Mouse (Mus musculus): ENCODE measurements around the gene Trpv4. TPM values are rescaled to one million over a fixed set of nuclear protein-coding genes. Genes with fewer than 3 reads are reported as not detected.

Gene Trpv4
- total RNA-seq, 2 experiments from 2014 or later = 5.0 to 6.4 TPM

DNA sequence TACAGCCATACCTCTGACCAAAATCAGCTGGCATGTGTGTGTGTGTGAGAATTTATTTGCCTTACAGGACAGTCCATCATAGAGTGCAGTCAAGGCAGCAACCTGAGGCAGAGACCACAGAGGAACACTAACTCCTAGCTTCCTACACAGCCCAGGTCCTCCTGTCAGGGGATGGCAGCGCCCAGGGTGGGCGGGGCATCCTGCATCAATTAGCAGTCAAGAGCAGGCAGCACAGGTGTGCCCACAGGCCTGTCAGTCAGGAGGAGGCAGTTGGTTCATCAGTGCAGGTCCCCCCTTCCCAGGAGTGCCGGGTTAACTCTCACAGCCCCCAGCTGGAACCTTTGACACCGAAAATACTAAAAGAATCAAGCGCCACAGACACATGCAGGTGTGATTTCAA, 10.8 kb upstream of the Trpv4 start:
- no peak for DNase-seq

DNA sequence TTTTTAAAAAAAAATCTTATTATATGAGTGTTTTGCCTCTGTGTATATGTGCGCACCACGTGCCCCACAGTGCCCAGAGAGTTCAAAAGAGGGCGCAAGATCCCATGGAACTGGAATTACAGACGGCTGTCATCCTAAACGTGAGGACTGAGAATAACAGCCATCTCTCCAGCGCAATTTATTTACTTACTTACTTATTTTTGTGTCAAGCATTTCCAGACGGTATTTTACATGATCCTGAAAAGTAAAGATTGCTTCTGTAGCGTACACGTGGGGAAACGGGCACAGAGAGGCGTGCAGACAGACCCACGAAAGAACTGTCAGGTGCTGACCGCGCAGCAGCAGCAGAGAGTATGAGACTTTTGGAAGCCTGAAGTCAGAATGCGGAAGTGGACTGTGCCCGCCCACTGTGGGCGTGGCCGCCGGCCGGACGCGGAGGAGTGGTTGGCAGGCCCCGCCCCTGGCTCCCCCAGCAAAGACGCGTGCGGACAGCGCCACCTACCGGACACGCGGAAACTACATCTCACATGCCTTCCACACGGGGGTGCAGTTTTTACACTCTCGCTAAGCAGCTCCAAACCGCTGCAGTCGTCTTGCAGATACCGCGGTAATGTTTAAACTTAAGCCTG, 9.1 kb upstream of the Trpv4 start:
- peak; percentile 98 to 100 for DNase-seq

DNA sequence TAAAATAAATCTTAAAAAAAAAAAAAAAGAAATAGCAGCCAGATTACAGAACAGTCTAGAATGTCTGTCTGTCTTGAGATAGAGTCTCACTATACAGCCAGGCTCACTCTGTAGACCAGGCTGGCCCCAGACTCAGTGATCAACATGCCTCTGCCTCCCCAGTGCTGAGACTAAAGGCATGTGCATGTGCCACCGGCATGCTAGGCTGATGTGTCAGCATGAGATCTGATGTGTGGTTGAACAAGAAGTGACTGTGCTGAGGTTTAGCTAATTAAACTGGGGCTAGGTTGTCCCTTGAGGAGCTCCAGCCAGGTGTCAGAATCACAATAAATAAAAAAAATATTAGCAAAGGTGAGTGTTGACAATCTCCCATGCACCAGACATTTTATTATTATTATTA, 8.4 kb upstream of the Trpv4 start:
- no peak for DNase-seq

DNA sequence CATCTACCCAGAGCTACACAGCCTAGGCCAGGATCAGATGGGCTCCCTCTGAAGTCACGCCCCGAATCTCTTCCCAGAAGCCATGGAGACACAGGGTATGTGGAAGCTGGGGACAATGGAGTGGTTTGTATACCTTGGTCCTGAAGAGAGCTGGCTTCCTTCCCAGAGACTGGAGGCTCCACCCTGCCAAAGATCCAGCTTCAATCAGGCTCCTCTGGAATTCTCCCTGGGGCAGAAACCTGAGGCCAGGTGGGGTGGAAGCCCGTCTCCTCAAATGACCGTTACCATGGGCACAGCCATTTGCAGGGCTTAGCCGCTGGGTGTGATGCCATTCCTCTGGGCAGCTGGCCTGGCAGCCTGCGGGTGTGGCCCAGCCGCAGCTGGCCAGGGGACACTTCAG, 6.5 kb upstream of the Trpv4 start:
- DNase-seq = no peak

DNA sequence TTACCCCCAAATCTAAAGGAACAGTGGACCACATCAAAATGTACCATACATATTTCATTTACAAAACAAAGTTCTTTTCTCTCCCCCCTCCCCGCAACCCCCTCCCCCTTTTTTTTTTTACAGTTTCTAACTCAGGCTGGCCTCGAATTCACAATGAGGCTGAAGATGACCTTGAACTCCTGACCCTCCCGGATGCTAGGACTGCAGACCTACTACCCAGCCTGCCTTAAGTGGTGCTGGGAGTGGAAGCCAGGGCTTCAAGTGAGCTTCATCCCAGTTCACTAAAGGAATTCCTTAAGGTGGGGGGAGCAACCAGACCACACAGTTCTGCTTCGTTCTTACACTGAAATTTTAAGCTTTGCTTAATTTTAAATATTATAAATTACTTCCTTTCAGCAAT, 5.9 kb upstream of the Trpv4 start:
- DNase-seq = no peak

DNA sequence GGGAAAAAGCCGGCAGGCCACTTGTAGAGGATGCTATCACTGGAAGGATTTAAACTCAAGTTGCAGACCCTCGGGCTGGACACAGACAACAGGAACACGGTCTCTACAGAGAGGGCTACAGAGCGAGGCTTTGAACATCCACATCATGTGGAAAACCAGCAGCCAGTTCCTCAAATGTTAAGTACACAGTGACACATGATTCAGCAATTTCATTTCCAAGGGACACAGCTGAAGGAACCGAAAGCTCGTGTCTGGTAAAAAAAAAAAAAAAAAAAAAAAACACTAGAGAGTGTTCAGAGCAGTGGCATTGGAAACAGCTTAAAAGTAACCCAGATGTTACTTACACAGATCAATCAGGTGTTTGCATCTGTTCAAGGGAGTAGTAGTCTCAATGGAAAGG, 2.8 kb upstream of the Trpv4 start:
- no peak for DNase-seq

DNA sequence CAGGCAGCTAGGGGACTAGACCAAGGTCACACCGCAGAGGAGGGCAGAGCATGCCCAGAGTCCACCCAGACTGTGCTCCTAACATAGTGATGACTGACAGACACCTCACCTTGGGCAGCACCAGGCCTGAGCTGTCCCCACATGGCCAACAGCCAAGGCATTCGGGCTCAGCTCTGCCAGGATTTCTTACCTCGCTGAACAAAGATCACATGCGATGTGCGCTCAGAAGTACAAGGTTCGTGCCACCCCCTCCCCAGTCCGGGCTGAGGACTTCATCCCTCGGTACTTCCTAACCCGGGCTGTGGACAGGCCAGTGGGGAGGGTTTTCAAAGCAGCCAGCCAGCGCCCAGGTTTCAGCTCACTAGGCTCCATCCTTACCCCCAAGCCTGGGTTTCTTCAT, 795 bp downstream of the Trpv4 start:
- peak in 1 of 2 experiments; percentile 35 for DNase-seq

DNA sequence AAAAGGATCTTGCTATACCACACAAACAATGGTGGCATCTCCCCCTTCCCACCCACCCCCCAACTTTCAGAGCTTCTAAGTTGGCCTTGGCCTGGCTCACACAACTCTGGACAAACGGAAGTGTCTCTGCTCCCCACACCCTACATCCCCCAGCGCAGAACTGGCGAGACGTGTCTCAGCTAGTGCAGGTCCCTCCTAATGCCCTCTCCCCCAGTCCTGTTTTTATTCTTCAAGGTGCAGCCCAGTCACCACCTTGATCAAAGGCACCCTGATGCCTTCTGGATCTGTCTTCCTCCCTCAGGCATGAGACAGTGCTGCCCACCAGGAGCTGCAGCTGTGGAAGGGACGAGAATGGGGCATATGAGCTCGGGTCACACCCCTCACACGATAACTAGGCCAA, 1.9 kb downstream of the Trpv4 start:
- no peak for DNase-seq

DNA sequence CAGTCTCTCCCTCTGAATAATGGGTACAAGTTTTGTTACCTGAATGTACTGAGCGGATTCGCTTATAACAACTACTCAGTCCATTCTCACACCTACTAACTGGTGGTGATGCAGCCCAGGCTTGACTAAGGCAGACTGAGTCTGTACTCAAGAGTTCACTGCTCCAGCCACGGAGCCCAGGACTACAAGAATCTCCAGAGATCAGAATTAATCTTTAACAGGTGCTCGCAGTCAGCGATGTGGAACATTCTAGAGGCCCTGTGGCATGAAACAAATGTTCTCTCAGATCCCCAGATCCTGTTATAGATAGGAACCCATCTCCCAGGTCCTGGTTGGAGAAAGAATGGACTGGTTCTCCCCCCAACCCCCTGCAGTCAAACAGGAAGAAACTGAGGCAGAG, 2.5 kb downstream of the Trpv4 start:
- no peak for DNase-seq

DNA sequence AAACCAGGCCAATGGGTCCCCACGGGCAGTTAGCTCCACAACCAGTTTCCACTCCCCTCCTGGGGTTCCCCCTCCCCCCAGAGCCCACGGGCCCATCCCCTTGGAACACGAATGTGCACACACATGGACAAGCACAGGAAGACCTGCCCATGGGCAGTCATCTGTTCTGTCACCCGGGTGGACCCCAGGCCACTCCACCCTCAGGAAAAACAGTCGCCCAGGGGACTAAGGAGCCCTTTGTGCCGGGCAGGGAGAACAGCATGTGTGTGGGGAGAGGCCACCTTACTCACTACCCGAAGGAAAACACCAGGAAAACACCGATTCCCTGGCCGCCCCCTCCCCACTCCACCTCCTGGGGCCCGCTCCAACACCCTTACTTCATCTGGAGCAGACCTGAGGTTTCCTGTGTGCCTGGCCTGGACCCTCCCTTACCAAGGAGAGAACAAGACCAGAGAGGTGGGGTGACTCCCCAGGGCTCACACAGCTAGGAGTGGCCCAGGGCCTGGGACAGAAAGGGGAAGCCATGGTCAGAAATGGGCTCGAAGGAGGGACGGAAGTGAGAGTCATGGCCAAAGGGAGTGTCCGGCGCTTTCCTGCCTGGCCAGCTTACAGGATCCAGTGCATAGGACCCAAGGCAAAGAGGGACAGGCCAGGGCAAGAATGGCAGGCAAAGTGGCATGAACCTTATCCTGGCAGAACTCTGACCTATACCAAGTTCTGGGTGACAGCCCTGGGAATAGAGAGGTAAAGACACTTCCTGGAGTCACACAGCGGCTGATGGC, 4.4 kb downstream of the Trpv4 start:
- DNase-seq = peak; percentile 63 to 87

DNA sequence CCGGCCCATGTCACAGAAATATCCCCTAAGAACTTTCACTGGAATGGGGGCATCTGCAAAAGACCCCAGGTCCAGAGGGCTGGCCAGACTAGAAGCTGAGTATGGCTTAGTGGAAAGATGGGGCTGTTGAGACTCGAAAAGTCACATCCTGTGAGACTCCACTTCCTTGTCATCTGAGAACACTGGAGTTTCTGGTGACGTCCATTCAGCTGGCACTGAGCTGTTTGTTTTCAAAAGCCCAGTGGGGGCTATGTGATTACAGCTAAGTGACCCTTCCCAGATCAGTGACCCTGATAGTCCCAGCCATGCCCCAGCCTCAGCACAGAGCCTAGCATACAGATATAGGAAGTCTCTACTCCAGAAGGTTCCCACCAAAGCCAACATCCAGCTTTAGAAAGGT, 6.8 kb downstream of the Trpv4 start:
- no peak for DNase-seq

DNA sequence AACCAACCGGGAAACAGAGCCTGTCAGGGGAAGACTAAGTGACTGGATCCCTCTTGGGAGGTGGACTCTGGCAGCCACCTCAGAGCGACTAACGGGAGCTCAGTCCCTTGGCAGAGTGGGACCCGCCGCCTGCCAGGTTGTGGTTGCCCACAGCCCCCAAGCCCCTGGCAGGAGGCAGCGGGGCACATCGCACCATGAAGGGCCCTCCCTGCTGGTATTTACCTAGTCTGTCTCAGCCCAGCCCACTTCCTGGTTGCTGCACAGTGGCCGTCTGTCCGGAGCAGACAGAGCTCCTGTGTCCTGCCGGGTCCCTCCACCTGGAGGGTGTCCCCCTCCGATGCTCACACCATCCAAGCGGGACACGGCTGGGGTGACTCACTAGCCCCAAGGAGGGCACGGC, 7.2 kb downstream of the Trpv4 start:
- no peak for DNase-seq

DNA sequence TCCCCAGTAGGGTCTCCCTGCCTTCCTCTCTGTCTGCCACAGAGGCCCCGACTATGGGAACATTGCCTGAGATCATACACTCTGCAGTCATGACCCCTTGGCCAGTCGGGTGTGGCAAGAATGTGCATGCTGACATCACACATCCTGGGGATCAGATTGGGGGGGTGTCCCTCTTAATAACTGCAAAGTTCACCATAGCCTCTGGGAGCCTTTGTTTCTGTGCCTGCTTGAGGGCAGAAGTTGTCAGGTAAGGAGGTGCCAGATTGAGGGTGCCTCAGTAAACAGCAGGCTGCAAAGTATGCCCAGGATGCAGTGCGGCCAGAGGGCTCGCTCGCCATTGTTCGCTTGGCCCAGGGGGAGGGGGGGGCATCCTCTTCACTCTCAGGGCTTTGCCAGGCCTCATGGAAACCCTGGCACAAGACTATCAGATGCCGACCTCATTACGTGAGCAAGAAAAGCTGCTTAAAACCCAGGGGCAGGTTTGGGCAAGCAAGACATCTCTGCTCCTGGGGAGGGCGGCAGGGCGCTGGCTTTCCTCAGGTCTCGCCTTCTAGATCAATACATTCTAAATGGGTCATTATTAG, 9.4 kb downstream of the Trpv4 start:
- DNase-seq = peak in 1 of 2 experiments; percentile 53

DNA sequence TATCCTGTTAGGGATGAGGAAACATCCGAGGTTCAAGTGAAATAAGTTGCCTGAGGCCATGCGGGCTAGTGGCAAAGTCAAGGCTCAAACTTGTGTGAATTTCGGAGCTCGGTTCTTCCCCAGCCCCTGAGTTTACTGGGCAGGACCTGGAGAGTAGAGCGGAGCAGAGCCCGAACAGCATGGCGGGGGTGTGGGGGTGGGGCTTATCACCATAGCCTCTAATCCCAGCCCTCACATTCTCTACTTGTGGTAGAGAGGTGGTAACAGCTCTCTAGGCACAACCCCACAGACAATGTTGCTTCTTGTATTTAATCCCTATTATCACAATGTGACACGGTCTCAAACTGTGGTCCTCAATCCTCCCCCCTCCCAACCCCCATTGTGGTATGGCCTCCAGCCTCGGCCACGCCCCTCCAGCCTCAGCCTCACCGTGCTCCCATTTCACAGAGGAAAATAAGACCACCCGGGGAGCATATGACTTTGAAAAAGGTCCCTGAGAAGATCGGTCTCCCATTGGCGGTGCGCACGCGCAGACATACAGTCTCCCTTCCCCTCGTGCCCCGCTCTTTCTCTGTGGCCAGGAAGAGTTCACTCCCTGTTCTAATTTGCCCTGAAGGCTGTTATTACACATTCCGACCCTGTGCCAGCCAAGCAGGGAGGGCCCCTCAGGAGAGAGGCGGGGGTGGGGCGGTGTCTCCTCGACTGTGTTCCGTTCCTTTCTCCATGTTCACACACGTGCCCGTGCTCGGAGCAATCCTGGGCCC, 10.8 kb downstream of the Trpv4 start:
- peak; percentile 45 to 58 for DNase-seq

DNA sequence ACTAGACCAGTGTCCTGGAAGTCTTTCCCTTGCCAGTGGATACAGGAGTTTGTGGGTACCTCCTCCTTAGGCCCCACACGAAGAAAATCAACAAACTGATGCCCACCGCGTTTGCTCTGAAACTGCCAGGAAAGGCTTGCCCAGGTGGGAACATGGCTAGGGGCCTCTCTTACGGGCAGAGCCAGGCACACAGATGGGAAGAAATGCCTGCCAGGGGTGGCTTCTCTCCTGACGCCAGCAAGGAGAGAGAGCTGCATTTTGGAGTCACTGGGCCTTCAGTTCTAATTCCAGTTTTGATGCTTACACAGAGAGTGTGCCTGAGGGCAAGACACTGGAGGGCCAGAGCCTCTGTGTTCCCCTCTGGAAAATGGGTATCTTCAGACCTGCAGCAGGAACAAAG, 12.3 kb downstream of the Trpv4 start:
- no peak for DNase-seq

DNA sequence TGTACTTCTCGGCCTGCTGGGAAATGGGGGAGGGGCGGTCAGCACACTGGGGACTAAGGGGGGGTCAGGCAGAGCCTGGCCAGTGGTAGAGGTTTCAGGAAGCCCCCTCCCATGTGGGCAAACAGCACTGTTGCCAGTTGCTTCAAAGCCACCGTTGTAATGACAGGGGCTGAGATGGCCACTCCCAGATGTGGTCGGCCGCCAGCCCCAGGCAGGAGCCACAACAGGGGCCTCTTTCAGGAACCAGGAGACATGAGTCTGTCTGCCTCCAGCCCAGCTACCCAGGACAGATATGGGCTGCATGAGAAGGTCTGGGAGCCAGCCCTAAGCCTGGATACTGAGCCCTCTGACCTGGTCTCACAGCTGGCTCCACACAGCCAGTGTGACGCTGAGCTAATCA, 13.3 kb downstream of the Trpv4 start:
- no peak for DNase-seq

DNA sequence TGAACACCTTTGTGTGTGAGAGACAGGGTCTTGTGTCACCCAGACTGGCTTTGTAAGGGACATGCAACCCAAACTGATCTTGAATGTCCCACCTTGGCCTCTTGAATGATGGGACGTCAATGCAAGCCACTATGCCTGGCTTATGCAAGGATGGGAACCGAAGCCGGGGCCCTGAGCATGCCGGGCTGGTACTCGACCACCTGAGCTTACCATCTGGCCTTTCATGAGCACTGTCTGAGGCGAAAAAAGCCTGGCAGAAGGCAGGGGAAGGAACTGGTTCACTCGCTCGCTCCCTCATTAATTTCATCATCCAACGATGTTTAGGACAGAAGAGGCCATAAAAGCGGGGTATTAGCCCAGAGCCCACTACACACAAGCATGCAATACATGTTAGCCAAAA, 17.4 kb downstream of the Trpv4 start:
- DNase-seq = no peak

DNA sequence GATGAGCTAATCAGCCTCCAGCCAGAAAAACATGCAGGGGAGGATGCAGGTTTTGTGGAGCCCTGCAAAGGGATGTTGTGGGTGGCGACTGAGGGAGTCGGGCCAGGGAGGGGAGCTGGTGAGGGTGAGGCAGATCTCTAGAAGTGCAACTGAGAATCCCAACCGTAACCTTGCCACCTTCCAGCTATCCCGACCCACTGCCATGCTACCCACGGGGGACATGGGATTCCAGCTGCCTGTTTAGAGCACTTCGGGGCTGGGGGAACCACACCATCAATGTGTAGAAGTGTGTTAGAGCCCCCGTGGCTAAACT, 18.6 kb downstream of the Trpv4 start:
- no peak for DNase-seq

DNA sequence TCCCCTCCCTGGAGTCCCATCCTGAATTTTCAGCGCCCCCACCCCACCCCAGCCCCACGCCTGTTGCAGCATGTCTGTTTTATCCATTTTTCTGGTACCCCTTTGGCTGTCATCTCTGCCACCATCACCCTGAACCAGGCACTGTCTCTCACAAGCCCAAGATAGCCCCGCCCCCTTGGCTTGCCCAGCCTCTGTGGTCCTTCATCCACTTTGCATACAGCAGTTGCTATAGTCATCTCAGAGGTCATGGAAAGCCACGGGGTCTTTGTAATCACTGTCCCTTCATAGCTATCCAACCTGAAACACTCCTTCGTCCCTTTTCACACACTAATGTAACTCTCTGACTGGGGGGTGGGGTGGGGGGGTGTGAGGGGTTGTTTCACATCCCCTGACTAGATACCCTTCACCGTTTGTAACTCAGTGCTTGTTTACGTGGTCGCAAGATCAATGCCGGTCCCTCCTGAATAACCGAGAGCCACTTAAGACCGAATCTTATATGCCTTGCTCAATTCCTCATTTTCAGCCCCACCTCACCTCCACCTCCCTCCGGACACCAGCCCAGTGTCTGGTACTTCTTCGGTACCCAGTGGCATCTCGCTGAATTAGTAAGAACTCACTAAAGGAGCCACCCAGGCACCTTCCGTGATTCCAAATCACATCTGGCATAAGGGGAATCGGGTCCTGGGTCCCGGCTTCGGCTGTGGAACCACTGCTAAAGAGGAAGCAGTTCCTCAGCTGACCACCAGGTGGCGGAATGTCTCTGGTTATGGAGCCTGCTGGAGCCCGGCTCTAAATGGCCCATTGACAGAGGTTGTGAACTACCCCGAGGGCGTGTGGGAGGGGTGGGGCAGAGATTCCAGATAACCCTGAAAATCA, 19.2 kb downstream of the Trpv4 start:
- peak; percentile 85 to 93 for DNase-seq

DNA sequence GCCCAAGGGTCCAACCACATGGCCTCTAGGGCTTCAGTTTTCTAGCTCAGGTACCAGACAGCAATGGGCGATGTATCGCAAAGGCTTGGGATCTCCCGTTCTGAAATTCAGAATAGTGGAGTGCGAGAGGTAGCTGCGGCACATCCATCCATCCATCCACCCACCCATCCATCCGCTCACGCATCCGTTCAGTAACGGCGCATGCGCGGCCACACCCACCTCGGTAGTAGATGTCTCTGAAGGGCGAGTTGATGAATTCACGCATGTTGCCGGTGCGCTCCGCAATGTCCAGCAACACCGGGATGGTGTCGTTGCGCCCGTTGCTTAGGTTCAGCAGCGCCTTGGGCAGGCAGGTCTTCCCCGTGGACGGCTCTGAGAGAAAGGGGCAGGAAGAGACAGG, 22.1 kb downstream of the Trpv4 start:
- no peak for DNase-seq

DNA sequence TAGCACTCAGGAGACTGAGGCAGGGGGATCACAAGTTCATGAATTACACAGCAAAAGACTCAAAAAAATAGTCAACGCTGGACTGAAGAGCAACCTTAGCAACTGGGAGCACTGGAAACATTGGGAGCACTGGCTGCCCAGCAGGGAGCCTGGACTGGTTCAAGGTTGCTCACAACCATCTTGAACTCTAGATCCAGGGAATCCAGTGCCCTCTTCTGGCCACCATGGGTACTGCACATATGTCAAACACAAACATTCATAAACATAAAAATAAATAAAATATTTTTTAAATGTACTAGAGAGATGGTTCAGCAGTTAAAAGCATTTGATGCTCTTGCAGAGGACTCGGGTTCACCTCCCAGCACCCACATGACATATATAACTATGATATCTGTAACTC, 26.9 kb downstream of the Trpv4 start:
- DNase-seq = peak in 1 of 2 experiments; percentile 38

DNA sequence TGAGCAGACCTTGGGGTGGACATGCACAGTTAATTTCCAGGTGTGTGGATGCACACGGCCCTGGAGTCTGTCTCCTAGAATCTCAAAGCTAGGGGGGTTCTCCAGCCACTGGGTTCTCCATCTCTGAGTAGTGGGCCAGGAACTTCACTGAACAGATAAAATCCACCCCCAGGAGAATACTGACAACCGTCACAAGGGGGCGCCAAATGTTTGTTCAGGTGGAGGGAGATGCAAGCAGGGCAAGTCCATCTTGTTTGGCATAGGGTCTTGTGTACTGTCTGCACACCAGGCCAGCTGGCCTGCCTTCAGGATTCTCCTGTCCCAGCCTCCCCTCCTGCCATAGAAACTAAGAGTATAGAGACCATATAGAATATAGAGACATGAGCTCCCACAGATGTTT, 32.6 kb downstream of the Trpv4 start:
- peak; percentile 45 to 82 for DNase-seq

Data from heart, adult 18-20 months (tissue).